Mouse (Mus musculus) liver, postnatal 0 days (tissue): ENCODE measurements around the gene Kctd10.

Experiments used
- CTCF ChIP-seq: sonication (generic); IDR thresholded peaks from 2 replicates; pipeline ENCODE4 v1.5.1; 2016; ENCODE audit warnings: antibody characterized with exemption, low read depth
- EP300 ChIP-seq: IDR thresholded peaks from 2 replicates; pipeline ENCODE4 v1.6.1; 2016; ENCODE audit warnings: antibody characterized with exemption, low read depth, mild to moderate bottlenecking

DNA sequence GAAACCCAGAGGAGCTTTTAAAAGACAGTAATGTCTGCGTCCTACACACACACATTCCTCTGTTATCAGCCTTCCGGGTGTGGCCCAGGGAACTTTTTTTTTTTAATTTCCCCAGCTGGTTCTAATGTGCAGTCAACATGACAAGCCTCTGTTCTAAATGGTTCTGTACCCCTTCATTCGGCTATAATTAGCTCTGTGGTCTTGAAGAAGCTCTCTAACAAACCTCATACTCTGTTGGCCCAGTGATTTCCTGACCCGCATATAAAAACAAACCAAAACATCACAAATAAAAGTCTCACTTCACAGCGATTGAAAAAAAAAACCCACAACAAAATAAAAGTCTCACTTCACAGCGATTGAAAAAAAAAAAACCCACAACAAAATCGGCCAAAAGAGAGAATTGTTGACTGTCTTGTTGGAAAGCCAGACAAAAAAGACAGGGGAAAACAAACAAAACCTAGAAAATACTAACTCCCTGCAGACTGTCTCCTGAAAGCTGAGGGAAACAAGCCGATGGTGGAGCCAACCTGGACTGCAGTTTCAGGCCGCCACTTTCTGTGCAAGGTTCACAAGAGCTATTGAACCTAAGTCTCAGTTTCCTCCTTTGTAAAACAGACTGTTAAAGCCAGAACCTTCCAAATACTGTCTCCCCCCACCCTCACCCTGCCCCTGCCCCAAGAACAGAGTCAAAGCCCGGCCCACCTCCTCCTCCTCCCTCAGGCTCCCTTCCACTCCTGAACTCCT is 2.0 kb downstream of the Kctd10 start:
- no peak for TF ChIP-seq CTCF
- TF ChIP-seq EP300, result peak; percentile 31; the same call in 1 of the 2 replicates
